Mouse (Mus musculus): ENCODE measurements around the gene Rnf26. TPM values are rescaled to one million over a fixed set of nuclear protein-coding genes. Genes with fewer than 3 reads are reported as not detected.
A peak's percentile ranks its signal among the peaks of the same experiment; 100 is the strongest.

Gene Rnf26
- 33.9 and 37.4 TPM in 2 replicates for polyA plus RNA-seq (2015; fragmentation: Nextera tagmentation; extraction: Ambion mirVana)

DNA sequence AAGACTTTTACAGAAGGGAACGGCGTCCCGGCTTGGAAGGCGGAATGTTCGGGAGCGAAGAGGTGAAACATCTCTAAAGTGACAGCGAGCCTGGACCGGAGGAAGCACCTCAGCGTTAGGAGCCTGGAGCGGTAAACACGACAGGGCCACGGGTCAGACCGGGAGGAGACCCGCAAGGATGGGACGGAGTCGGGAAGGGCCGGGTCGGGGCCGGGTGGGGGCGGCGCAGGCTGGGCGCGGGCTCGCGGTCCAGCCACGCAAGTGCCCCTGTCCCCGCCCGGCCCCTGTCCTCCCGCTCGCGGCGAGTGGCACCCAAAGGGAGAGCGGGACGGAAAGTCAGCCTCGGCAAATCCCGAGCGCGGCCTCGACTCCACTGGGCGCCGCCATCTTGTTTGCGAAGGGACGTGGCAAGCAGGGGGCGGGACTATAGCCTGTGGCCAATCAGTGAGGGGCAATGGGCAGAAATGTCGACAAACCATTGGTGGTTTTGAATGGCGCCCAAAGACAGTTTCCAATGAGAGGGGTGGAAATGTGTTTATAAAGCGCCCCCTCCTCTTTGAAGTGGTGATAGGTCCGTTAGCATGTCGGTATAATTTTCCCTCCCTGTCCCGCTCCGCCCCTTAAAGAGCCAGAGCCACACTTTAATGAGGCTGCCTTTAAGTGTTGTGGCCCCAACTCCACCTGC lies at the start of gene Rnf26, which contains the start of gene Gm49380:
Rnf26 (minus strand) TSS at position 413 of the 685 bp plus-strand sequence.
Gm49380 (minus strand) TSS at position 396 of the 685 bp plus-strand sequence.
- Histone ChIP-seq H3K27ac (replicated peaks) (peak within 1 kb of the TSS; percentile 40; the same call in 1 of the 2 replicates), H3K9me3 (no peaks in the 10 kb centered on the region), H3K4me2 (peak within 1 kb of the TSS; percentile 61), H3K9ac (peak within 1 kb of the TSS; percentile 57), H3K4me3 (peak within 1 kb of the TSS; percentile 61), H3K36me3 (no peaks in the 10 kb centered on the region), H3K4me1 (replicated peaks) (peaks cover 40% of the 10 kb centered on the region), H3K27me3 (no peaks in the 10 kb centered on the region)
- peak; percentile 98 for ATAC-seq (ENCODE audit: low FRiP score, low read depth)
- WGBS: under 1% methylated on average over 50 of the region's 51 CpGs

DNA sequence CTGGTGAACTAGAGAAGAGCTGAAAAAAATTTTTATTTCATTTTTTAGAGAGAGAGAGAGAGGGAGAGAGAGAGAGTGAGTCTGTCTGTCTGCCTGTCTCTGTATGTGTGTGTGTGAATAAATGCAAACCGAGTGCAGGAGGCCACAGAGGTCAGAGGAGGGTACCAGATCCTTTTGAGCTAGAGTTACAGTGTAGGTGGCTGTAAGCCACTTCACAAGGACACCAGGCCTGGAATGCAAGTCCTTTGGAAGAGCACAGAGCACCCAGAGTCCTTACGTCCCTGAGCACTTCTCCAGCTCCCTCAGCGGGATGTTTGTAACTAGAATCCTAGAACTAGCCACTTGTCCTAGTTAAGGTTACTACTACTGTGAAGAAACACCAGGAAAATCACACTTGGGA lies 46.6 kb upstream of the Rnf26 start:
- H3K9me3 ChIP-seq: no peaks in the 10 kb centered on the region
- no peaks in the 10 kb centered on the region for H3K4me1 ChIP-seq (replicated peaks)
- ATAC-seq (ENCODE audit: low FRiP score, low read depth): no peak
- H3K27ac ChIP-seq (replicated peaks): no peak overlapping the region
- 85% methylated on average over 3 of the region's 3 CpGs for WGBS
- no peak overlapping the region for H3K9ac ChIP-seq
- no peak overlapping the region for H3K4me3 ChIP-seq
- peaks cover 80% of the 10 kb centered on the region for H3K36me3 ChIP-seq
- no peaks in the 10 kb centered on the region for H3K27me3 ChIP-seq
- H3K4me2 ChIP-seq: no peak overlapping the region

DNA sequence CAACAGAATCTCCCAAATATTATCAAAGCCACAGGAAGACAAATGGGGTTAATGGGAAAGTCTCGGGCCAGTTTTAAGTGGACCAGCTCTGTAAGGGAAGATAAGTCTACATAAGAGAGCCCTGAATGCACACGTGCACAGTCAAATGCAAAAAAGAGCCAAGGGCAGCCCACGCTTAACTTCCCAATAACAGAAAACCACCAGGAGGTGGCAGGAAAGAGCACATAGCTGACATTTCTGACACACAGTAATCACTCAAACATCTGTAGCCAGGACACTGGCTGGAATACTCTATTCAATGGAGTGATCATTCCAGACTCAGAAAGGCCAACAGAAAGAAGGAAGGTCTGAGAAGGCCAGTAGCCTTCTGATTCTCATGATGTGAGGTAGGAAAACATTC lies 34.0 kb upstream of the Rnf26 start:
- H3K36me3 ChIP-seq: peaks cover 47% of the 10 kb centered on the region
- 55% methylated on average over 3 of the region's 3 CpGs for WGBS
- ATAC-seq (ENCODE audit: low FRiP score, low read depth): no peak

DNA sequence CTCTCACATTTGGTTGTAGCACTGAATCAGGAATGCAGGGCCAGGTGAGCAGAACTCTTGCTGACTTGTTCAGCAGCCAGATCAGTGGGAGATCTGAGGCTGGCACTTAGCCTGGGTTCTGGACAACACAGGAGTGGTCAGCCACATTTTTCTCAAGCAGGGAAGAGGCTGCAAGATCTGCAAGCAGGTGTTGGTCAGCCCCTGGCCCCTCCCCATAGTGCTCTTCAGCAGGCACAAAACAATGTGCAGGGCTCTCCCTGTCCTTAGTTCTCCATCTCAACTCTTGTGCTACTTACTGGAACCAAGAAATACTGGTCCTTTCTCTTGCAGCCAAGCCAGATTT lies 31.4 kb upstream of the Rnf26 start:
- Histone ChIP-seq H3K36me3 (peaks cover 30% of the 10 kb centered on the region), H3K27me3 (no peaks in the 10 kb centered on the region), H3K9me3 (no peaks in the 10 kb centered on the region), H3K9ac (no peak overlapping the region), H3K4me2 (no peak overlapping the region), H3K4me3 (no peak overlapping the region), H3K4me1 (replicated peaks) (no peaks in the 10 kb centered on the region), H3K27ac (replicated peaks) (no peak overlapping the region)
- ATAC-seq (ENCODE audit: low FRiP score, low read depth): no peak

More for the DNA sequence above, 34.0 kb upstream of the Rnf26 start:
- no peak overlapping the region for H3K4me2 ChIP-seq
- H3K9ac ChIP-seq: no peak overlapping the region
- H3K27ac ChIP-seq (replicated peaks): no peak overlapping the region
- no peak overlapping the region for H3K4me3 ChIP-seq
- H3K27me3 ChIP-seq: no peaks in the 10 kb centered on the region
- H3K9me3 ChIP-seq: no peaks in the 10 kb centered on the region
- H3K4me1 ChIP-seq (replicated peaks): no peaks in the 10 kb centered on the region

DNA sequence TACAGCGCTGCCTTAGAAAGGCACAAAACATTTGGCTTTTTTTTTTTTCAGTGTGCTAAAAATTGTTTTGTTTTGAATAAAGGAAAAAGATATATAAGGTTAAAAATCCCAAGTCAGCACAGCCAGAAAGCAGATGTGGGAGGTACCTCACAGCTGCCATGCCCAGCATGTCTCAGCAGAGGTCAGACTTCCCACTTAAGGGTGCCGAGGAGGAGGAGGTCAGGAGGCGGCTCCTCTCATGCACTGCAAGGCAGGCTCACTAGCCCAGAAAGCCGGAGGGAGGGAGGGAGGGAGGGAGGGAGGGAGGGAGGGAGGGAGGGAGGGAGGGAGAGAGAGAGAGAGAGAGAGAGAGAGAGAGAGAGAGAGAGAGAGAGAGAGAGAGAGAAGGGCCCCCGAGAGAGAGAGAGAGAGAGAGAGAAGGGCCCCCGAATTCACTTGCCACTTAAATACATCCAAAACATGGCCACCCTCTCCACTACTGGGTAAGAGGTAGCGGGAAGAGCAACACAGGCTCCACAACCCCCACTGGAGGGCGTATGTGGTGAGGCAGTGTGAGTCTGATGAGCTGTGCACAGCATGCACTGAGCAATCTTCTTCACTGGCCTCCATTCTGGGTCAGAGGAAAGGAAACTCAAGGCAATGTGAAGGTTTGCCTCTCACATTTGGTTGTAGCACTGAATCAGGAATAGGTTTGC lies 30.9 kb upstream of the Rnf26 start:
- ATAC-seq (ENCODE audit: low FRiP score, low read depth): no peak
- Histone ChIP-seq H3K9ac (no peak overlapping the region), H3K4me3 (no peak overlapping the region), H3K36me3 (peaks cover 25% of the 10 kb centered on the region), H3K4me2 (no peak overlapping the region), H3K27ac (replicated peaks) (no peak overlapping the region), H3K9me3 (no peaks in the 10 kb centered on the region), H3K4me1 (replicated peaks) (no peaks in the 10 kb centered on the region), H3K27me3 (no peaks in the 10 kb centered on the region)
- 29% methylated on average over 6 of the region's 8 CpGs for WGBS

DNA sequence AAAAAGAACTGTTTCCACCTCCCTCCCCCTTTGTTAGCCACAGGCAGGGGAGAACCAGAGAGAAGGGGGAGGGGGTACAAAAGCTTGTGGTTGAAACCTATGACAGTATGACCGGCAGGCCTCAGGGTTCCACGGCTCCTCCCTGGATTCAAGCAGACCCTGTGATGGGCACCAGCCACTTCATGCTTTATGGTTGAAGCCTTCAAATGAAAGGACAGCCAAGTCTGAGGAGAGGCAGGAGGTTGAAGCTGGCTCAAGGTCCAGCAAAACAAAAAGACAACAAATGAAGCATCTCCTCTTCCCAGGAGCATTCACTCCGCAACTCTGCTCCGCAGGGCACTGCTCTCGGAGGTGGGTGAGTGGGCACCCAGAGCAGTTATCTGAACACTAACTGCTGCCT lies 30.1 kb upstream of the Rnf26 start:
- Histone ChIP-seq H3K4me3 (no peak overlapping the region), H3K27ac (replicated peaks) (no peak overlapping the region), H3K9me3 (no peaks in the 10 kb centered on the region), H3K27me3 (no peaks in the 10 kb centered on the region), H3K4me2 (no peak overlapping the region), H3K4me1 (replicated peaks) (no peaks in the 10 kb centered on the region), H3K9ac (no peak overlapping the region), H3K36me3 (peaks cover 24% of the 10 kb centered on the region; the same call in 1 of the 2 replicates)
- 68% methylated on average over 5 of the region's 5 CpGs for WGBS
- no peak for ATAC-seq (ENCODE audit: low FRiP score, low read depth)

DNA sequence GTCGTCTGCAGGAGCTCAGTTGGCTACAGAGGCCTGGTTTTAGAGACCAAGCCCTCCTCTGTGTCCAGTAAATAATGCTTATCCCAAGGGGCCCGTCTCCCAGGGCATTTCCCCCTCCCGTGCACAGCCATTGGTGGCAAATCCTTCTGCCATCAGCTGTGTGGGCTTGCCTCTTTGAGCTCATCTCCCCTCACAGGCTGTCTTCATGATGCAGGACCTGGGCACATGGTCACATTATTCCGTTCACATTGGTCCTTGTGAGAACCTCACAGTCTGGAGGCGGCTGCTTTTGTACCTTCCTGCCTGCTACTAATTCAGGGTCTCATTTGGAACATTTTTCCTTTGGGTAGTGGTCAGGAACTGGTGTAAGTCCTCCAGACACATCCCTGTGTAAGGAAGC lies 28.6 kb upstream of the Rnf26 start:
- Histone ChIP-seq H3K27ac (replicated peaks) (no peak overlapping the region), H3K27me3 (peaks cover 1% of the 10 kb centered on the region; the same call in 1 of the 2 replicates), H3K4me3 (no peak overlapping the region), H3K4me1 (replicated peaks) (no peaks in the 10 kb centered on the region), H3K36me3 (peaks cover 21% of the 10 kb centered on the region; the same call in 1 of the 2 replicates), H3K4me2 (no peak overlapping the region), H3K9ac (no peak overlapping the region), H3K9me3 (no peaks in the 10 kb centered on the region)
- no peak for ATAC-seq (ENCODE audit: low FRiP score, low read depth)
- 69% methylated on average over 5 of the region's 5 CpGs for WGBS

DNA sequence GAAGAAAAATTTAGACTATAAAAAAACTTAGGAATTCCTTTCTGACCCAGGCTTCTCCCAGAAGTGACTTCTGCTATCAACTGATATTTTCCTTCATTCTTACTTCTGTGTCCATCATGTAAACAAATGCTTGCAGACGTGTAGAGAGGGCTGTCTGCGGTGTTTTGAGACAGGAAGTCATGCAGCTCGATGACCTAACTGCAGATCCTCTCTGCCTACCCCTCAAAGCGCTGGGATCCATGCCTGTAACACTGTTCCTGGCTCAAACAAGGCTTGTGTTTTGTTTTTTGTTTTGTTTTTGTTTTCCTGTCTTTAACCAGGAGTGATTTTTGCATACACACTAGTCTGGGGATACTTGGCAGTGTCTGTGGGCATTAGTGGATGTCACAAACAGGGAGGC lies 24.5 kb upstream of the Rnf26 start:
- Histone ChIP-seq H3K9me3 (no peaks in the 10 kb centered on the region), H3K27me3 (peaks cover 28% of the 10 kb centered on the region)
- 76% methylated on average over 4 of the region's 4 CpGs for WGBS

DNA sequence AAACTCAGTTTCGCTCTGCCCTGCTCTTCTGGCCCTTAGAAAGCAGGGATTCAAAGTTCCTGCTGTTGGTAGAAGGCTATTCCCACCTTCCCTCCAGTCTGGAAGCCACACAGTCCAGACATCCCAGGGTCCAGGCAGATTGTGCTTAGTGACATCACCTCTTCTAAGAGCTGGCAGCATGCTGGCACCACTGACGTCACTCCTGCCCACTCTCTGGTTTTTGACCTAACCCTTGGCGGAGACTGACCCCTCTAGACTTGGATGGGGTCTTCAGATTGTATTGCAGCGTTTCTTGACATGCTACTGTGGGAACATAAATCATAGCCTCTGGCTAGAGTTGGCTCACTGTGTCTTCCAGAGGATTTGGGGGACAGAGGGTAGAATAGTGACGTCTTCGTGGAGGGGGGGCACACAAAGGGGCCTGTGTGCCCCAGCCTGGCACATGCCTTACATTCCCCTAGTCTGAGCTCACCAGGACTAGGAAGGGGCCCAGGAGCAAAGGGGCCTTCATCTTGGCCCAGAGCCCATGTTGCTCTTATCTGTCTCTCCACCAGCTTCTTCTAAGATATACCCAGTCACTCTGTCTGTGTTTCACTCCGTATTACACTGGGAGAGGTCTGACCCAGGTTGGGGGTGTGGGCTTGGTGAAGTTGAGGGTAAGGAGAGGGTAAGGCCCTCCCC lies 22.6 kb upstream of the Rnf26 start:
- WGBS: 49% methylated on average over 7 of the region's 7 CpGs
- H3K4me2 ChIP-seq: peak overlapping the region; percentile 93
- H3K9ac ChIP-seq: no peak overlapping the region
- H3K4me1 ChIP-seq (replicated peaks): peaks cover 26% of the 10 kb centered on the region
- 0 out of 2 replicates have a peak overlapping the region, but pooled peaks have one; percentile 3 for H3K27ac ChIP-seq (replicated peaks)
- no peak for ATAC-seq (ENCODE audit: low FRiP score, low read depth)
- no peaks in the 10 kb centered on the region for H3K9me3 ChIP-seq
- no peaks in the 10 kb centered on the region for H3K36me3 ChIP-seq
- H3K27me3 ChIP-seq: peaks cover 43% of the 10 kb centered on the region
- peak overlapping the region; percentile 43 for H3K4me3 ChIP-seq

More for the DNA sequence above, 24.5 kb upstream of the Rnf26 start:
- Histone ChIP-seq H3K27ac (replicated peaks) (no peak overlapping the region), H3K4me2 (no peak overlapping the region), H3K36me3 (no peaks in the 10 kb centered on the region), H3K4me1 (replicated peaks) (peaks cover 26% of the 10 kb centered on the region), H3K4me3 (no peak overlapping the region), H3K9ac (no peak overlapping the region)
- ATAC-seq (ENCODE audit: low FRiP score, low read depth): no peak

DNA sequence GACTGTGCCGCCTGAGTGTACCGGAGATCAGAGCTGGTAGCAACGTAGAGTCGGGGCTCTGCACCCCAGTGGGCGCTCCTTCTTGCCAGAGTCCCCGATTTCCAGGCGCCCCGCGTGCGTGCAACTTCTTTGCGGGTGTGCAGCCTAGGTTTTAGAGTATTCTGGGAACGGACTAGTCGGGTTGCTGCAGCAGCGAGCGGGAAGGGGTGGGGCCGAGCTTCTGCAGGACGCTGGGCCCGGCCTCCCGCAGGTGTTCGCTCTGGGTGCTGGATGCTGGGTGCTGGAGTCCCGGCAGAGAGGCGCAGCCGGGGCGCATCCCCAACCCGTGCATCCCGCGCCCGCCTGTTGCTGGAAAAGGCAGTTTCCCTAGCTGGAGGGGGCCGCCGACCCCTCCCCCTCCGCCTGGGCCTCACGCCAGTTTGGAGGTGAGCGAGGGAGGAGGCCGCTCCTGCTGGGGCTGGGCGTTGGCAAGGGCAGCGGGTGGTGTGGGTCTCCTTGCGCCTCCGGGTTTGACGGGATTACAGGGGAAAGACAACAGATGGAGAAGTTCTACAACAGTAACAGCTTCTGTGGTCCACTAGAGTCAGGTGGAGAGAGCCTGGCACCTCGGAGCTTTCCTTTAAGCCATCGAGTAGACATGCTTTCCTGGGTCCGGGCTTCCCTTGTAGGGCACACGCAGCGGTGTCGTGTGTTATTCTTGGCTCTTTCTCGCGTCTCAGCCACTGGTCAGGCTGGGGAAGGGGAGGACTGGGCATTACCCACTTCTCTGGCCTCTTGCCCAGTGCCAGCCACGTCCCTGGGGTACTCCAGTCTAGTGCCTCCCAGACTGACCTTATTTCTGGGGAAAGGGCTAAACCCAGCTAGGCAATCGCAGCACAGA lies 21.8 kb upstream of the Rnf26 start:
- 0 out of 2 replicates have a peak overlapping the region, but pooled peaks have one; percentile 26 for H3K27ac ChIP-seq (replicated peaks)
- no peaks in the 10 kb centered on the region for H3K9me3 ChIP-seq
- peaks cover 33% of the 10 kb centered on the region for H3K4me1 ChIP-seq (replicated peaks)
- H3K4me3 ChIP-seq: peak overlapping the region; percentile 43
- no peaks in the 10 kb centered on the region for H3K36me3 ChIP-seq
- H3K4me2 ChIP-seq: peak overlapping the region; percentile 93
- 3% methylated on average over 49 of the region's 49 CpGs for WGBS
- peak; percentile 52; the same call in 1 of the 2 replicates for ATAC-seq (ENCODE audit: low FRiP score, low read depth)
- peaks cover 44% of the 10 kb centered on the region for H3K27me3 ChIP-seq
- H3K9ac ChIP-seq: peak overlapping the region; percentile 45

DNA sequence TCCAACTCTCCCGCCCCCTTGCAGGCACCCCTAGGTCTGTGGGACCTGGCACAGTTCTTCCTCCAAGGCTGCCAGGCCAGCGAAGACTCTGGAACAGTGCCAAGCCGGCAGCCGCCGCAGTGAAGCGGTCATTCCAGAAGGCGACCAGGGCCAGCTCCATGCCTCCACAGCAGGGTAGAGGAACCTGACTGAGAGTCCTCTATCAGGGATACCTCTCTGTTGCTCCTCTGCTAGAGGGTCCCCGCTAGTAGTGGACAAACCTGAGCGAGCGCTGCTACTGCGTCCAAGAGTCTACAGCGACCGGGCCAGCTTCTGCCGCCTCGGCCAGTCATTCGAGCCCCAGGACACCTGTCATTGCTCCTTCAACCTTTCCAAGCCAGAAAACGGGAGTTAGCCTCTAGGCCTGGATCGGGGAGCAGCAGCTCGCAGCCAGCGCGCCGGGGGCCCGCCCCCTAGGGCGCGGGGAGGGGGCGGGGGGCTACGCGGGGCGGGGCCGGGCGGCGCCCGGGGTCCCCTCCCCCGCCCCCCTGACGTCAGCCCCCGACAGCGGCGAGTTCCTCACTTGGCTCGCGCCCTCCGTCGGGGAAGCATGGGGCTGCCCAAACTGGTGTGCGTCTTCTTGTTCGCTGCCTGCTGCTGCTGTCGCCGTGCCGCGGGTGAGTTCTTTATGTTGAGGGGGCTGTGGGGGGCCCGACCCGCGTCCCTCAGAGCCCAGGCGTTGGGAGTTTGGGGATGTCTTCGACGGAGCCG lies 21.0 kb upstream of the Rnf26 start, which contains the start of gene Mcam:
Mcam (plus strand) TSS at position 369 of the 750 bp plus-strand sequence.
- peaks cover 46% of the 10 kb centered on the region for H3K27me3 ChIP-seq
- H3K4me2 ChIP-seq: peak within 1 kb of the TSS; percentile 93
- peak; percentile 42; the same call in 1 of the 2 replicates for ATAC-seq (ENCODE audit: low FRiP score, low read depth)
- no peaks in the 10 kb centered on the region for H3K36me3 ChIP-seq
- peak within 1 kb of the TSS; percentile 43 for H3K4me3 ChIP-seq
- H3K27ac ChIP-seq (replicated peaks): peak within 1 kb of the TSS; percentile 26; the same call in 1 of the 2 replicates
- no peaks in the 10 kb centered on the region for H3K9me3 ChIP-seq
- under 1% methylated on average over 51 of the region's 55 CpGs for WGBS
- H3K4me1 ChIP-seq (replicated peaks): peaks cover 39% of the 10 kb centered on the region
- H3K9ac ChIP-seq: peak within 1 kb of the TSS; percentile 45

All from hindbrain, embryonic 15.5 days (tissue).